Mouse (Mus musculus) layer of hippocampus, postnatal 10 days (tissue): ENCODE measurements around the gene Lrwd1. TPM values are rescaled to one million over a fixed set of nuclear protein-coding genes. Genes with fewer than 3 reads are reported as not detected.
A peak's percentile ranks its signal among the peaks of the same experiment; 100 is the strongest.
"Not testable (repeated sequence)": the region's sequence is repeated elsewhere in the genome, so short reads cannot be mapped to it uniquely, and the experiment has no call there.

ENCODE experiments used
- DNase-seq, 2 experiments: peaks; one replicate each; pipeline ENCODE4 v3.0.0; 2021; ENCODE audit warnings: low spot score in 2 of 2
- long read RNA-seq: library from polyadenylated mRNA; stranded (forward); transcript quantifications from one replicate; pipeline ENCODE4 v2.0.0, GENCODE M21; 2023
- total RNA-seq, 2 experiments: library from RNA; stranded (reverse); gene quantifications; 2 replicates each; pipeline ENCODE4 v1.2.3; 2021

The Lrwd1 gene
- 10 to 100 TPM; 15.9 to 16.5 TPM for total RNA-seq
- long read RNA-seq, transcript Lrwd1-201 (15 exons, 2,473 nt), result major isoform, 7 of 13 reads
- long read RNA-seq, partial matches to known transcripts, result 2 of 13 reads
- long read RNA-seq, other reads (novel, unspliced or antisense), result 4 of 13 reads

DNA sequence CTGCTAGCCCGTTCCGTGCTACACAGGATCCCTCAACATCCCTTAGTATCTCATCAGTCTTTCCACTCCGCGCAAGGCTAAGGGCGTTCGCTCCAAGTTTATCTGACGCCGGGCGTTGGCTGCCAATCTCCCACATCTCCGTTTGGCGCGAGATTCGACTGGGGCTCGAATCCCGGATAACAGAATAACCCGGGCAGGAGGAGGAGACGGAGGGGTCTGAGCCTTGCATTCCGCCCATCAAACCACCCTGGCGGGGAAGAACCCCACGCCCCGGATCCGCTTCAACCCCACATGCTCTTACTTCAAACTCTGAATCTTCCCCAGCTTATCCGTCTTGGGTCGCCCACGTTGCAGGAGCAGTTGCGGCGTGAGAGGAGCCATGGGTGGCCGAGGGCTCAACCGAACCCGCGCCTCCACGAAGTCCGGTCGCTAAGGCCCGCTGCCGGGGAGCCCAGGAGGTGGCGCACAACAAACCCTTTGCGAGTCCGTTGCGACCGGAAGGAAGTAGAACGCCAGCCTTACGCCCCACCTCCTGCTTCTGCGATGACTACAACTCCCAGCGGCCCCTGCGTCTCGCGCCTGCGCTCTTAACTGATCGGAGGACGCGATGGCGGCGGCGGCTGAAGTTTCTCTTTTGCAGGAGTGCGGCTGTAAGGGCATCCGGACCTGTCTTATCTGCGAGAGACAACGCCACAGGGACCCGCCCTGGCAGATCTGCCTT lies at the start of gene Lrwd1, which contains the start of gene Alkbh4:
Gene Lrwd1 (minus strand): TSS at position 504 of the 721 bp plus-strand sequence.
Gene Alkbh4 (plus strand): TSS at position 576 of the 721 bp plus-strand sequence.
- peak; percentile 96 to 97 for DNase-seq

DNA sequence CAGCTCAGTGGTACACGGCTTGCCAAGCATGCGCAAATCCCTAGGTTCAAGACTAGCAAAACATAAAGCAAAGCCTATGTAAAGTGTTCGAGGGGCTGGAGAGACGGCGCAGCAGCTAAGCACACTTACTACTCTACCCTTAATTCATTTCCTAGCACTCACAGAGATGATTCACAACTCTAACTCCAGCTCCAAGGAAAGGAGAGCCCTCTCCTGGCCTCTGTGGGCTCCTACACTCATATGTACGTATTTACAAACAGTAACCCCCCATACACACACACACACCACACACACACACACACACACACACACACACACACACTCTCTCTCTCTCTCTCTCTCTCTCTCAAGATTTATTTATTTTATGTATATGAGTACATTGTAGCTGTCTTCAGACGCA lies 47.9 kb upstream of the Lrwd1 start:
- DNase-seq, result no peak

DNA sequence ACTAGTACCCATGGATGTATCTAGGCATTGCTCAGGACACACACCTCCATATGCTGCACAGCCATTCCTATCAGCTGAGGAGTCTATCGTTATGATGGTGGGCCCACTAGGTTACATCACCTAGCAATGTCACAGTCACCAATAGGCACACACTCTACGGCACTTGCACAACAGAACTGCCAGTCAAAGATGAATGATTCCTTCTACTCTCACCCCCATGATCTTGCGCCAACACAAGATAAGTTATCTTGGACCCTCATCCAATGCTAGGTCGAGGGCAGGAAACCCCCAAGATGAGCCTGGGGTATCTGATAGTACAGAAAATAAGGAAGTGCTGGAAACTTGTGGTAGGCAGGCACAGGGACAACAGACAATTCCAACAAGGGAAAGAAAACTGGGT lies 47.0 kb upstream of the Lrwd1 start:
- no peak for DNase-seq

DNA sequence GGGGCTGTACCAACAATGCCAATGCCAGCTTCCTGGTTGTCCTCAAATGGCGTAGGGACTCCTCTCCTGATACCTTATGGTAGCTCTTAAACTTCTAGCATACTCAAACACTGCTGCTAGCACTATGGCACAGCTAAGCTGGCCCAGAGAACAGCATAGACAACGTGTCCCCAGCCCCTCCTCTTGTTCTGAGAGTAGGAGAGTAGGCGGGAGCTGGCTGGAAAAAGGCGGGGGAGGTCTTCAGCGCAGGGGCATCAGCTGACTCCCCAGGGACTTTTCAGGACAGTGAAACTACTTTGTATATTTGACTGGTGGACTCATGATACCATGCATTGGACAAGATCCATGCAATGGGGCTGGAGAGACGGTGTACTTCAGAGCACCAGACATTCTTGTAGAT lies 46.2 kb upstream of the Lrwd1 start:
- no peak for DNase-seq

DNA sequence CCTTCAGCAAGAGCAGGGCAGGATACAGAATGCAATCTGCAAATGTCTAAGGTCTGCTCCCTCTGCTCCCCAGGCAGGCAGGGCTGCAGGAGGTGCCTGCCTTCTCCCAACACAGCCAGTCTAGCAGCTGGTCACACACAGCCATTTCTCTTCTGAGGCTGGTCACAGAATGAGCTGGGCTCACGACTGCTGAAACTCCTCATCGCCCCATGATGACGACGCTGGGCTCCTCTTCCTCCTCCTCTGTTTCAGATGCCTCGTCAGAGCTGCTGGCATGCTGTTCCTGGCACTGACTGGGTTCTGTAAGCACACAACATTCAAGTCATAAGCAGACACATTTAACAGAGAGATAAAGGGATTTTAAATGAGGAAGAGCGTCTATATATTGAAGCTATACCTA lies 45.3 kb upstream of the Lrwd1 start:
- no peak for DNase-seq

DNA sequence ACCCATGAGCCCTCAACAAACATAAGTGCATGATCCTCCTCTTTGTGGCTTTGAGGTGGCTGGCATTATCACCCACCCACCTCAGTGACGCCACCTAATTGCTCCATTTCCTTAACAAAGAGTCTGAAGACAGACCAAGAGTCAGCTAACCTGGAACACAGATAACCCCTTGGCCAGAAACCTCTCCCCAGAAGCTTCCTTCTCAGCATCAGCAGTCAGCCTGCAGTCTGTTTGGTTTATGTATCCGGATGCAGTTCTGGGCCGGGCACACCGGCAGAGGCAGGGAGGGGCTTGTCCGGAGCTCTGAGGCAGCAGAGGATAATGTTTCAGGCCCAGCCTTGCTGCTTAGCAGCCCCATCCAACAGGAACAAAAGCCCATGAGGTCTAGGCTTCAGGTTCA lies 43.7 kb upstream of the Lrwd1 start:
- no peak for DNase-seq

DNA sequence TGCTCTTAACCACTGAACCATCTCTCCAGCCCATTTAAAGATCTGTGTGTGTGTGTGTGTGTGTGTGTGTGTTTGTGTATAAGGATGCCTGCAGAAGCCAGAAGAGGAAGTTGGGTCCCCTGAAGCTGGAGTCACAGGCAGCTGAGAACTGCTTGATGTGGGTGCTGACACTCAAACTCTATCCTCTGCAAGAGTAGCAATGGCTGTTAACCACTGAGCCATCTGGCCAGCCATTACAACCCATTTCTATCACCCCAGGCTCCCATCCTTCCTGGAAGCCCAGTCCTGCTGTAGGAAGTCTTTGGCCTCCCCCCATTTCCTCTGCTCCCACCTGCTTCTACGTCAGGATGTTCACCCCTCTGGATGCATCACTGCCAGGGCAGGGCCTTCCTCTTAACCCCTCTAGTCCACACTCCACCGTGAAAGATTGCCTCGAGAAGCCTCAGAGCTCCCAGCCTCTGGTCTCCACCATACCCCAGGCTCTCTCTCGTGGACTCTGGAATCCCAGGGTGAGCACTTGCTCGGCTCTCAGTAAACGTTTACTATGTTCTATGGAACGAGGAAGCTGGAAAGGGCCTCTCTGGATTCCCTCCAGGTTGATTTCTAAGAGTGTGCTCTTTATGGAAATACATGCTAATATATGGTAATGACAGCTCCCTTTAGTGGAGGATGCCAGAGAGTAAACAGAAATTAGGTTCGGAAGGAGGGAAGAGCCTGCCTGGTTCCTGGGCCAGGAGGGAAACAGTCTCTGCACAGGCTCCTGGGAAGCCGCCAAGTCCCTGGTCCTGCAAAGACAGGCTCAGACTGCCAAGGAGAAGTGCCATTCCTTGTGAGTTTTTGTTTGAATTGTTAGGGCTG lies 38.0 kb upstream of the Lrwd1 start:
- DNase-seq, result peak; percentile 55 to 68

DNA sequence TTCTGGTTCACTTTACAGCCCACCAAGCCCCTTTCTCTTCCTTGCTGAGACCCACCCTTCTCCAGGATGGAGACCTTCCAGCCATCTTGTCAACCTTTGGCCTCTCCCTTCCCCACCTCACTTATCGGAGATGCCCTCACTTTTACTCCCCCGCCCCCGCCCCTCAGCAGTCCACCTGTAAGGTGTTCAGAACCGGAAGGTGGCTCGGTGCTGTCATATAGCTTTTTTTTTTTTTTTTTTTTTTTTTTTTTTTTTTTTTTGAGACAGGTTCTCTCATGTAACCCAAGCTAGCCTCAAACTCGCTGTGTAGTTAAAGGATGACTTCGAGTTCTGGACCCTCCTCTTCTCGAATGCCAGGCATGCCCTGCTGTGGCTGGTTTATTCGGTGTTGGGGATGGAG lies 37.1 kb upstream of the Lrwd1 start:
- no peak for DNase-seq

DNA sequence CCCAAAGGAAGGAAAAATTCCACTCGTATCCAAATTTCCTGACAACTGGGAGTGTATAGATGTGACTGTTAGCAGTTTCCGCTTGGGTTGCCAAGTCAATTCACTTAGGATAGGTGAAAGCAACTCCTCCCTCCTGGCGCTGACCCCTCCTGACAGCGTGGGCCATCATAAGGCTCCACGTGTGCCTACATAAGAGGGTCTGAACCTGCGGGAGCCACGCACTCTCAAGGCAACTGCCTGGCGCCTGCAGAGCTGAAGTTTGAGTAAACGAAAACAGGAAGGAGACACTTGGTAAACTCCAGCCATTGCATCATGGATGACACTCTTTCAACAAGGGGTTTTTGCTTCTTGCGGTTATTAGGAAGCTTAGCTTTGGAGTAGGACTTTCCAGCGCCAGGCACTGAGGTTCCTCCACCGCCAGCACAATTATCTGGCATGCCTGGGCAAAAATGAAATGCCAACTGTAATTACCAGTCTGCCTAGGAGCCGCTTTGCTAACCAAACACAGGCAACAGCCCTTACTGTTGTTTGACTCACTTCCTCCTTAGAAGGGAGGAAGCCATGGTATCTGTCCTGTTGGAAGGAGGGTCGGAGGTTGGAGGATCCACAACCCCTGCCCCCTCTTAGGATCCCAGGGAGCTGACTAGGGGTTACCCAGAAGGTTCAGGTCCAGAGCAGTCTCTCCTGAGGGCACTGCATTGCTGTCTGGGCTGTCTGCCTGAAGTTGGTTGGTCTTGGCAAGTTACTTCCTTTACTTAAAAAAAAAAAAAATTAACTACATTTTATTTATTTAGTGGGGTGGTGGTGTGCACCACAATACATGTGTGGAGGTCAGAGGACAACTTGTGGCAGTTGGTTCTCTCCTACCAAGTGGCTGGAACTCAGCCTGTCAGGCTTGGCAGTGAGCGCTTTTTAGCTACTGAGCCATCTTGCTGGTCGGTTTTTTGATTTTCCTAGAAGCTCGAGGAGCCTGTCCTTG lies 35.8 kb upstream of the Lrwd1 start:
- peak in 1 of 2 experiments; percentile 41 for DNase-seq

DNA sequence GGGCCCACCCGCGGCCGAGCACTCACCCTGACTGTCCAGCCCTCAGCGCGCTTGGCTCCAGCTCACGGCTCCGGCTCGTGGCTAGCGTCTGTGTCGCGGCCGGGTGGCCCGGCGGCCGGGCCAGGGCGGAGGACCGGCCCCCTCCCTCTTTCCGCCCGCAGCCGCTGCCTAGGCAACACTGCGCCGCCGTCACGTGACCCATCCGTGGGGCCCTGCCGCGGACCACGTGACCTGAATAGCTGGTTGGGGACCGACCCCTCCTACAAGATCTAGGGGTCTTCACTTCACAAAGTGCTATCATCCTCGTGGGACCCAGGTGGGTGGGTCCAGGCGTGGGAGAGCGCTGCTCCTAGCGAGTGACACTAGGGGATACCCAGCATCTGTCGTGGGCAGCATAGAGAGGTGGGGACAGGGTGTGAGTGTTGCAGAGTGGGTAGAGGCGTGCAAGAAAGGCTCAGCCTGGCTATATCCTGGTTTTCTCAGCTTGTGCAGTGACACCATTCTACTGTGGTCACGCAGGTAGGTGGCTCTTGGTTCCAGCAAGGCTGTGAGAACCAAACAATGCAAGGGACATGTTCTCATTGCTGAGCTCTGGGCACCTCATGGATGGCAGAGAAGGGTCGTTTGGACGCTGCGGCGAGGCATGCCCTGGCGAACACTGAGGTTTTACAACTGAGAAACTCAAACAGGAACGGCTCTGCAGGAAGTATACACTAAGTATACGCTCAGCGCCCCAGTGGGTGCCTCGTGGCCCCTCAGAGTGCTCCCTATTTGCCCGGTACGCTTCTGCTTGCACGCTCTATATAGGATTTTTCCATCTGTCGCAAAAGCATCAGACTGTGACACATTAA lies 34.9 kb upstream of the Lrwd1 start, which contains the start of gene Orai2:
Gene Orai2 (minus strand): TSS at position 202 of the 851 bp plus-strand sequence.
- DNase-seq, result peak; percentile 83 to 89

DNA sequence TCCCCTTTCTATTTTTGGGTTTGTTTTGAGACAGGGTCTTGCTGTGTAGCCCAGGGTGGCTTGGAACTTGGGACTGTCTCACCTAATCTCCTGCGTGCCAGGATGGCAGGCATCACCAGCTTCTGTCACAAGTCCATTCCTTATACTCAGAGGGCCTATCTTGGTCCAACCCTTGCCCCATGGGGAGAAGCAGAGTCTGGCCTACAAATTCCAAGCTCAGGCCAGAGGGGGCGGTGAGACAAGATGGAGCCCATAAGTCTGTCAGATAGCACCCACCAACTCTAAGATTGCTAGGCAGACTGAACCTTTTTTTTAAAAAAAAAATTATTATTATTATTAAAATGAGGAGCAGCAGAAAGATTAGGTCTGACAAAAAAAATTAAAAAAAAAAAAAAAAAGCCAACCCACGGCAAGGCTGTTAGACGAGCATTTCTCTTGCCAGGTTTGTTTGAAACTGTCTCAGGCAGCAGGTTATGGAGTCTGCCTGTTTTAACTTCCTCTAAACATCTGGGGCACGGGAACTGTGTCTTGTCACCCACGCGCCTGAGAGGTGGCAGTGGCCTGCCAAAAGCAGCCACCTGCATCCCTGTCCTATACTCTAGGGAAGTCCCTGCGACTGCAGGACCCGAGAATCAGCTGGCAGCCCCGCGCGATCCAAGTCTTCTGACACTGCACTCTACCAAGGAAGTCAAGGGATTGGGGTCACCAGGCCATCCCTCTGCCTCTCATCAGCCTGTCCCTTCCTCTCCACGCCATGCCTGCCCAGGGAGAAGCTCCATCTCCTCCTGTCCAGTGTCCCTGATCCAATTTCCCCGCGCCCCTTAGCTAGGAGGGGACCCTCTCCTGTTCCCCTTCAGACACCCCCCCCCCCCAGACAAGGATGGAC lies 34.0 kb upstream of the Lrwd1 start:
- peak in 1 of 2 experiments; percentile 56 for DNase-seq

DNA sequence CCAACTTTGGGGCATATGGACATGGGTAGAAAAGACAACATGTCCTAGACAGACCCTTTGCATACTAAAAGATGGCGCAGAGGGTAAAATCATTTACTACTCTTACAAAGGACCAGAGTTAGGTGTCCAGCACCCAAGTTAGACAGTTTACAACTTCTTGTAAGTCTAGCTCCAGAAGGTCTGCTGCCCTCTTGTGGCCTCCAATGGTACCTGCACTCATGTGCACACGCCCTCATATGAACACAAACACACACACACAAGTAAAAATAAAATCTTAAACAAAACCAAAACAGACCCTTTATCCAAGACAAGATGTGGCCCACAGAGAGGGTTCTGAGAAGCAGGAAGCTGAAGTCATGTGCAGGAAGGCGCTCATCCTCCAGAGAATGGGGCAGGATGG lies 32.2 kb upstream of the Lrwd1 start:
- DNase-seq, result no peak

DNA sequence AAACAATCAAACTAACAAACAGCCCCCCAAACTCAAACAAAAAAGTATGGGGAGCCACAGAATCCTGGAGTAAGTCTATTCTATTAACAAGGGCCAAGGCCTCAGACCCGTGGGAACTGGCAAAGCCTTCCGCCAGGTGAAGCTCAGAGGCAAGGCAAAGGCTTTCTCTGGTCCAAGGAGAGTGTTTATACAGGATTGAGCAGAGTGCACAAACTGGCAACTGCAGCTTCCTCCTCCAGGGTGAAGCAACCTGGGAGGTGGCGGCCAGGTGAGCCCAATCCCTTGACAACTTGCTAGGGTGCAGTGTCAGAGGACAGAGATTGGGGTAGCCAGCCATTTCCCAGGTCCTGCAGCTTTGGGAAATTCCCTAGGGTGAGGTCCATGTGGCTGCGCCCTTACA lies 31.4 kb upstream of the Lrwd1 start:
- DNase-seq, result no peak

DNA sequence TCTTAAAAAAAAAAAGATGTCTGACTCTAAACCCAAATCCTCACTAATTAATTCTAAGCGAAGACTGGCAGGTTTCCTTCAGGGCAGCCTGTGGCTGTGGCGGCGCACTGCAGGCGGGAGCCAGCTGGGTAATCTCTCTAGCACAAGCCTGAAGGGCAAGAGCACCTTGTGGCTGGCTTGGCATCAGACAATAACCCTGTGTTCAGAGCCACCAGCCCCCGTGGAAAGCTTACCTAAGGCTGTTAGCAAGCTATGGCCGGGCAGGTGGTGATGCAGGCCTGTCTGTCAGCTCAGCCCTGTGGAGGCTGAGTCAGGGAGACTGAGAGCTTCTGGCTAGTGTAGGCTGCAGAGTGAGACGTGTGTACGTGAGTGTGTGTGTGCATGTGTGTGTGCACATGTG lies 29.4 kb upstream of the Lrwd1 start:
- DNase-seq, result no peak

DNA sequence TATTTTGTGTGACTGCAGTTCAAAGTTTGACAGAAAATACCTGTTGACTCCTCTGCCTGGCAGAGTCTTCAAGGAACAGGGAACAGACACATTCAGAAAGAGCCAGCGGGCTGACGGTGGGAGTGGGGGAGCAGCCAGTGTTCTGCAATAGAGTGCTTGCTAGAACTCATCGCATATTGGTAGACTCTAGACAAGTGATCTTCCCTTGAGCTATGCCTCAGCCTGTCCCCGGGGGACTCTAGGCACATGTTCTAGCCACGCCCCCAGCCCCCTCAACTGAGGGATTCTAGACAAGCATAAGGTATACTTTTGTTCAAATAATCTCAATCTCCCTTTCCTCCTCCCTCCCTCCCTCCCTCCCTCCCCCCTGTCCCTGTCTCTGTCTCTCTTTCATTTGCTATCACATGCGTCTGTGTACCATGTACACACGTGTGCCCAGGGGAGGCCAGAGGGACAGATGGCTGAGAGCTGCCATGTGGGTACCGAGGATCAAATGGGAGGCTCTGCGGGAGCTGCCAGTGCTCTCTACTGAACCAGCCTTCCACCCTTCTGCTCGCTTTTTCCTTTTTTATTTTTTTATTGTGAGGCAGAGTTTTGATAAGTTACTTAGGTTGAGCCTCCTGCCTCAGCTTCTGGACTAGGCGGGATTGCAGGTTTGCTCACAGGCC lies 28.1 kb upstream of the Lrwd1 start:
- peak in 1 of 2 experiments; percentile 56 for DNase-seq

DNA sequence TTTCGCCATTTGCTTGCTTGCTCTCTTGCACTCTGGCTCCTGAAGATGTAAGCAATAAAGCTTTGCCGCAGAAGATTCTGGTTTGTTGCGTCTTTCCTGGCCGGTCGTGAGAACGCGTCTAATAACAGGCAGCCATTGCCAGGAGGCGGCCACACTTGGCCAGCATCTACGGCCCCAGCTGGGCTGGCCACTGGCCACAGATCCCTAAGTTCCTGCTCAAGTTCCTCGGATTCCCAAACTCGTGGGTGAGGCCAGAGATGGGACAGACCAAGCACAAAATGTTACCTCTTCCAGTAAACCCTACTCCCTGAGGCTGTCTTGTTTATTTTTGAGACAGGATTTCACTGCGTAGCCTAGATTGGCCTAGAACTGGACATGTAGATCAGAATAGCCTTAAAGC lies 24.2 kb upstream of the Lrwd1 start:
- not testable (repeated sequence) for DNase-seq

DNA sequence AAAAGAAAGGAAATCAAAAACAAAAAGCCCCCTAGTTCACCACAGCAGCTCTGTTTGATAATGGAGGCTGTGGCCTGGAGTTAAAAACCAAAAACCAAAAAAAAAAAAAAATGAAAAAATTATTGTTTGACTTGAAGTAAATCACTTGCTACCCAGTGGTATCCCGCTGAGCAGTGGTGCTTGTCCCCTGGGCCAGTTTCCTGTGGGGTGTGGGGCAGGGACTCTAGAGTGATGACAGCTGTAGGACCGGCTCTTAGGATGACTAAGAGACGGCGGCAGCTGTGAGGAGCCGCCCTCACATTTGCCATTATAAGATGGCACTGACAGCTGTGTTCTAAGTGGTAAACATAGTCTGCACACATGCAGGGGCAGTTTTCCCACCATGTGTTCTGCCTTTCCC lies 19.5 kb upstream of the Lrwd1 start:
- no peak for DNase-seq

DNA sequence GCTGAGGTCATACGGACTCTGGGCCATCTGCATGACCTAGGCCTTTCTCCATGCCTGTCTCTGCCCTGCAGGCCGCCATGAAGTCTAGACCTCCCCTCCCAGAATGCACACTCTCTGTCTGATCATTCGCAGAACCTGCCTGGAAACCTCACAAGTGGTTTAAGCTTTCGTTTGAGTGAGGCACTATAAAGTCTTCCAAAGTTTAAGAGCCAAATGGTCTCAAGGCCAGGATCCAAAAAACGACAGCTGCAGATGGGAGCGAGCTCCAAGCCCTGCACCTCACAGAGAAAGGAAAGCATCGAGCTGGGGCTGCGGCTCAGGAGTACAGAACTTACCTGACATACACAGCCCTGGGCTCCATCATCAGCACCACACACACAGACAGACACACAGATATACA lies 16.5 kb upstream of the Lrwd1 start:
- DNase-seq, result no peak
